Mouse (Mus musculus) layer of hippocampus, postnatal 36 days (tissue): ENCODE measurements around the gene Zfp90. TPM values are rescaled to one million over a fixed set of nuclear protein-coding genes. Genes with fewer than 3 reads are reported as not detected.

Experiments used
- DNase-seq, 2 experiments: peaks; one replicate each; pipeline ENCODE4 v3.0.0; 2022
- total RNA-seq, 2 experiments: library from RNA; stranded (reverse); gene quantifications; 2 replicates each; pipeline ENCODE4 v1.2.3; 2021

Gene Zfp90
- total RNA-seq, 2 experiments from 2014 or later, result 12.6 to 14.0 TPM

DNA sequence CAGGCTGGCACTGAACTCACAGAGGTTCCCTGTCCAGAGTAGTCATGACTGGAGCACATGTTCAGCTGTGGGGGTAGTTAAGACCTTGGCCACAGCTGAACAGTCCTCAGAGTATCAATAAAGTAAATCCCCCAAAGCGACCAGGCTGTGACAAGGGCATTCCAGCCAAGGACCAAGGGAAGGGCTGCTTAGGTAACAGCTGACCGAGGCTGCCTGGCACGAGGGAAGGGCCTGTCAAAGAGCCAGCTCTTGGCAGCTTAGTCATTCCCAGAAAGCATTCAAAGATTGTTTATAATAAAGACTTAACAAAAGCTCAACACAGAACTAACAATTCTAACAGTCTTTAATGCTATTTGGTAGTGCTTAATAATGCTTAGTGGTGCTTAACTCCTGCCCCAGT lies 22.7 kb downstream of the Zfp90 start:
- no peak for DNase-seq

DNA sequence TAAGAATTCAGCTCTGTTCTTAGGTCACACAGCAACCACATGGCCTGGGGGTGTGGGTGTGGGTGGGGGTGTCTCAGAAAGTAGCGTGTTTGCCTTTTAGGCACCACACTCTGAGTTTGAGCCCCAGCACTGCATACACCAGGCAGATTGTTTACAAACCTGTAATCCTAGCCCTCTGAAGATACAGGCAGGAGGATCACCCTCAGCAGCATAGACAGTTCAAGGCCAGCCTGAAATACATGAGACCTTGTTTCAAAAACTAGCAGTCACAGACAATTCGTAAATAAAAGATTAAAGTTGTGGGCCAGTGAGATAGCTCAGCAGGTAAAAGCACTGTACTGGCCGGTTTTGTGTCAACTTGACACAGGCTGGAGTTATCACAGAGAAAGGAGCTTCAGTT lies 25.0 kb downstream of the Zfp90 start:
- no peak for DNase-seq

DNA sequence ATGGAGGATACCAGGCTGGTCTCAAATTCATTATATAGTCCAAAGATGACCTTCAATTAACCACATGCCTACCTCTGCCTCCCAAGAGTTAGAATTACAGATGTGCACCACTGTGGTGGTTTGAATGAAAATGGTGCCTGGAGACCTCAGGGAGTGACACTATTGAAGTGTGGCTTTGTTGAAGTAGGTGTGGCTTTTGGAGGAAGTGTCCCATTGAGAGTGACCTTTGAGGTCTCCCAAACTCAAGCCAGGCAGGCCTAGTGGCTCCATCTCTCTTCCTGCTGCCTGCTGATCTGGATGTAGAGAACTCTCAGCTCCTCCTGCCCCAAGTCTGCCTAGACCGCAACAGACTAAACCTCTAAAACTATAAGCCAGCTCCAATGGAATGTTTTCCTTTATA lies 27.6 kb downstream of the Zfp90 start:
- no peak for DNase-seq

DNA sequence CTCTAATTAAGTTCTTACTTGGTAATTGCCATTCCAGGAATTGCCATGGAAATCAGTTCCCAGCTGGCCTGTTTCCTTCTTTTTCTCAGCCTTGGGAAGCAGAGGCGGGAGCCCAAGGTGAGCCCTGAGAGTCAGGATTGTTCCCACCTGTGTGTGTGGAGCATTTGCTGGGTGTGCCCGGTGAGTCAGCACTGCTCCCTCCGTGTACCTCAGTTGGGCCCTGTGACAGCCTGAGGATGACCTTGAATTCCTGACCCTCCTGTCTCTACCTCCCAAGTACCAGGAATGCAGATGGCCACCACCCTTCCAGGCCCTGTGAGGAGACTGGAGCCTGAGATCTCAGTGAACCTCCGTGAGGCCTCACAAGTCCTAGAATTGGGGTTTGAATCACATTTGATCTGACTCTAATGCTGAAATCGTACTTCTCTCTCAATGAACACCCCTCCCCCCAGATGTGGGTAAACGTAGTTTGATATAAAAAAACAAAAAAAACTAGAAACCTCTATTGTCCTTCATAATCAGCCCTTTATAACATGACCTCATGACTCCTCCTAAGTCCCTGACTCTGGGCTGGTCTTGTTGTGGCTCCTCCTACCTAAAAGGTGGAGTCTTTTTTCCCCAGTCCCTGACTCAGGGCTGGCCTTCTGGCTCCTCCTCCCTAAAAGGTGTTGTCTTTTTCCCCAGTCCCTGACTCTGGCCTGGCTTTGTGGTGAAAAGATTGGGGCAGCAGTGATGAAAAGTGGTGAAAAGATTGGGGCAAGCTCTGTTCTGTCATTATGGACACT lies 36.4 kb downstream of the Zfp90 start:
- no peak for DNase-seq

DNA sequence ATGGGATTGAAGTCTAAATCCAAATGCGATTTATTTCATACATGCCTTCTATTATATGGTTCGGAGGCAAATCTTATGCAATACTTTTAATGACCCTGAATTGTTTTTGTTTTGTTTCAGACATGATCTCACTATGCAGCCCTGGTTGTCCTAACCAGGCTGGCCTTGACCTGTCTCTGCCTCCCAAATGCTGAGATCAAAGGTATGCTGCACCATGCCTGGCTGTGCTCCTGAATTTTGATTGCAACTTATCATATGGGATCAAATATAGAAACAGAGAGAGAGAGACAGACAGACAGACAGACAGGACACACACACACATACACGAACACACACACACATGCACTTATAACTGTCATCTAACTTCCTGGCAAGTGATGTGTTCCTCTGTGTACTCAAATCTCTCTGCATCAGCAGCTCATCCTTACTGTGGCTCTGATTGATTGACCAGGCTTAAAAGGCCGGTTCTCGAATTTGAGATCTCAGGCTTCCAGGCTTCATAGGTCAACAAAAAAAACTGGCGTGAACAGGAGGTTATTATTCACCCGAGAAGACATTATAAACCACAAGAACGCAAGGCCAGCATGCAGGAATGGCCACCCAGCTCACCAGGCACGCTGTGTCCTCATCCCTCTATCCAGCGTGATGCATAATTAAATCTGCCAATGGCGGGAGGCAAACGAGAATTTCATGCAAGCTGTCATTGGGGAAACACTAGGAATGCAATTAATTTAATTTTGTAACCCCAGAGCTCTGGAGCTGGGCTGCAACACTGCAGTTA lies 37.8 kb downstream of the Zfp90 start:
- DNase-seq, result no peak

- no peak for DNase-seq
These were observed 38.9 kb downstream of the Zfp90 start for GRCm38 (mm10) chr8:106454036-106454435.

- no peak for DNase-seq
These were observed 47.0 kb downstream of the Zfp90 start for GRCm38 (mm10) chr8:106462131-106462530.

GRCm38 (mm10) chr8:106463795-106464194 lies 48.7 kb downstream of the Zfp90 start:
- no peak for DNase-seq

DNA sequence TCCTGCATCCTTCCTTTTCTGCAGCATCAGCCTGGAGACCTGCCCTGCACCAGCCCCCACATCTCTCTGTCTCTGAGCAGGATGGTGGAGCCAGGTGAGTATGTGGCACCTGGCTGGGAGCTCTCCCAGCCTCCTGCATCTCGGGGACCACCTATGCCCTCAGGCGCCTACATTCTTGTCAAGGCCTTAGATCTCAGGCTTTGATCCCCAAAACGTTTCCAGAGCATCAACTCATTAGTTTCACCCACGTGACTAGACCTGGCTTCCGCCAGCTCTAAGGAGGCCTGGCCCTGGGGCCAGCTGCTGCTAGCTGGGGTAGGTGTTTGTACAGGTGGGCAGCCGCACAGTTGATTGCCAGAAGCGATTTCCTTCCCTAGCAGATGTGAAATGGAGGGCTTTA lies 54.4 kb downstream of the Zfp90 start:
- DNase-seq, result no peak

DNA sequence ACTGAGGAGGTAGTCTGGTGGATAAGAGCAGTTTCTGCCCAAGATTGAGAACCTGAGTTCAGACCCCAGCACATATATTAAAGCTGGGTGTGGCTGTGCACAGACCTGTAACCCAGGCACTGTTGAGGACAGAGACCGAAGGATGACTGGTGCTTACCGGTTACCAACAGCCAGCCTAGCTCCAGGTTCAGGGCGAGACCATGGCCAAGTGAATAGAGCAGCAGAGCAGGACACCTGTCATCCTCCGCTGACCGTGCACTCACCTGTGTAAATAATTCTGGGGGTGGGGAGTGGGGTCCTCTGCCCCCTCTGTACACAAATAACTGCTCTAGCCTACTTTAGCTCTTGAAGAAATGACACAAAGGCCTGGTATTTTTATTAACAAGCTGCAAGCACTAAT lies 58.9 kb downstream of the Zfp90 start:
- DNase-seq, result no peak

Other genes starting within 250 kb of the Zfp90 start
- 10 to 100 TPM; 22.2 to 32.7 TPM for gene Slc7a6, start 246.5 kb upstream of the Zfp90 start, total RNA-seq
- gene Slc7a6os, start 204.4 kb upstream of the Zfp90 start, total RNA-seq, result 10 to 100 TPM; 23.5 to 23.9 TPM
- 10 to 100 TPM; 33.8 to 36.8 TPM for gene Prmt7, start 204.4 kb upstream of the Zfp90 start, total RNA-seq
- 10 to 100 TPM; 72.6 to 77.2 TPM for gene Smpd3, start 77.3 kb upstream of the Zfp90 start, total RNA-seq
- gene 6030452D12Rik, start 85.2 kb downstream of the Zfp90 start, total RNA-seq, result not detected
- under 1 TPM; 0.07 to 0.35 TPM for gene Cdh3, start 95.6 kb downstream of the Zfp90 start, total RNA-seq
- gene Gm10073, start 158.1 kb downstream of the Zfp90 start, total RNA-seq, result 10 to 100 TPM; 86.3 to 90.8 TPM
- under 1 TPM; 0.20 to 0.48 TPM for gene Cdh1, start 188.0 kb downstream of the Zfp90 start, total RNA-seq